Mouse (Mus musculus): ENCODE data around the gene Slc12a8. TPM values are rescaled to one million over a fixed set of nuclear protein-coding genes. Genes with fewer than 3 reads are reported as not detected.

Slc12a8 gene
- total RNA-seq, 2 experiments from 2014 or later = 0.92 to 1.3 TPM

GRCm38 (mm10) chr16:33612056-33612770 lies 95.1 kb downstream of the Slc12a8 start:
- DNase-seq = peak; percentile 75

- DNase-seq = no peak
Measured at GRCm38 (mm10) chr16:33615986-33616385, 98.9 kb downstream of the Slc12a8 start.

GRCm38 (mm10) chr16:33621836-33622235 lies 104.7 kb downstream of the Slc12a8 start:
- no peak for DNase-seq

GRCm38 (mm10) chr16:33624586-33624985 lies 107.5 kb downstream of the Slc12a8 start:
- no peak for DNase-seq

GRCm38 (mm10) chr16:33629539-33629938 lies 112.4 kb downstream of the Slc12a8 start:
- no peak for DNase-seq

GRCm38 (mm10) chr16:33635836-33636595 lies 118.9 kb downstream of the Slc12a8 start:
- DNase-seq = no peak

- DNase-seq = no peak
Measured at GRCm38 (mm10) chr16:33641779-33642178, 124.7 kb downstream of the Slc12a8 start.

GRCm38 (mm10) chr16:33653116-33653515 lies 136.0 kb downstream of the Slc12a8 start:
- DNase-seq = no peak

- peak; percentile 0 for DNase-seq
Measured at GRCm38 (mm10) chr16:33655443-33655842, 138.3 kb downstream of the Slc12a8 start.

- no peak for DNase-seq
Measured at GRCm38 (mm10) chr16:33657191-33657590, 140.1 kb downstream of the Slc12a8 start.

- DNase-seq = no peak
Measured at GRCm38 (mm10) chr16:33658121-33658520, 141.0 kb downstream of the Slc12a8 start.

GRCm38 (mm10) chr16:33659521-33659920 lies 142.4 kb downstream of the Slc12a8 start:
- DNase-seq = no peak

- peak; percentile 27 for DNase-seq
Measured at GRCm38 (mm10) chr16:33660125-33660524, 143.0 kb downstream of the Slc12a8 start.

GRCm38 (mm10) chr16:33662841-33663240 lies 145.7 kb downstream of the Slc12a8 start:
- no peak for DNase-seq

GRCm38 (mm10) chr16:33666226-33666625 lies 149.1 kb downstream of the Slc12a8 start:
- no peak for DNase-seq

- no peak for DNase-seq
Measured at GRCm38 (mm10) chr16:33666985-33667538, 149.9 kb downstream of the Slc12a8 start.

- no peak for DNase-seq
Measured at GRCm38 (mm10) chr16:33668448-33668847, 151.3 kb downstream of the Slc12a8 start.

- DNase-seq = no peak
Measured at GRCm38 (mm10) chr16:33669072-33669471, 151.9 kb downstream of the Slc12a8 start.

- no peak for DNase-seq
Measured at GRCm38 (mm10) chr16:33670340-33670739, 153.2 kb downstream of the Slc12a8 start.

- DNase-seq = no peak
Measured at GRCm38 (mm10) chr16:33670933-33671332, 153.8 kb downstream of the Slc12a8 start.

- no peak for DNase-seq
Measured at GRCm38 (mm10) chr16:33672188-33672587, 155.1 kb downstream of the Slc12a8 start.

- DNase-seq = no peak
Measured at GRCm38 (mm10) chr16:33672643-33673042, 155.5 kb downstream of the Slc12a8 start.

- DNase-seq = no peak
Measured at GRCm38 (mm10) chr16:33673530-33674109, 156.5 kb downstream of the Slc12a8 start.

Data from heart, postnatal 4 days (tissue).